Mouse (Mus musculus) embryonic facial prominence, embryonic 15.5 days (tissue): ENCODE data around the gene Fam114a1. TPM values are rescaled to one million over a fixed set of nuclear protein-coding genes. Genes with fewer than 3 reads are reported as not detected.

Experiments used
- ATAC-seq: fragments of 200-750 bp; cut with Nextera tagmentation; 2 replicates; pipeline ENCODE4 v1.8.0; 2017; ENCODE audit warnings: low read depth, moderate TSS enrichment; ENCODE audit not compliant: insufficient number of reproducible peaks, low FRiP score, low TSS enrichment
- H3K27ac ChIP-seq: fragments of 300-500 bp; sonication (generic); replicated peaks from 2 replicates; pipeline ENCODE4 v1.5.1; 2015; ENCODE audit warnings: mild to moderate bottlenecking, inconsistent platforms
- H3K27me3 ChIP-seq: fragments of 300-500 bp; sonication (generic); 2 replicates; pipeline ENCODE4 v1.6.1; 2015; ENCODE audit warnings: inconsistent platforms
- H3K36me3 ChIP-seq: fragments of 300-500 bp; sonication (generic); 2 replicates; pipeline ENCODE4 v1.6.1; 2015; ENCODE audit warnings: mild to moderate bottlenecking, inconsistent platforms
- H3K4me1 ChIP-seq: fragments of 300-500 bp; sonication (generic); 2 replicates; pipeline ENCODE4 v1.6.1; 2015; ENCODE audit warnings: inconsistent platforms
- H3K4me2 ChIP-seq: fragments of 300-500 bp; sonication (generic); replicated peaks from 2 replicates; pipeline ENCODE4 v1.6.1; 2015; ENCODE audit warnings: mild to moderate bottlenecking, inconsistent platforms
- H3K4me3 ChIP-seq: fragments of 300-500 bp; sonication (generic); replicated peaks from 2 replicates; pipeline ENCODE4 v1.5.1; 2015; ENCODE audit warnings: mild to moderate bottlenecking, inconsistent platforms
- H3K9ac ChIP-seq: fragments of 300-500 bp; sonication (generic); 2 replicates; pipeline ENCODE4 v1.6.1; 2015; ENCODE audit warnings: inconsistent platforms
- H3K9me3 ChIP-seq: fragments of 300-500 bp; sonication (generic); replicated peaks from 2 replicates; pipeline ENCODE4 v1.6.1; 2016; ENCODE audit warnings: inconsistent platforms
- WGBS: fragments of 180-500 bp; shearing (Covaris S2); methylation state at CpG from one replicate; pipeline ENCODE4 v1.1.7; 2015; 5-methylcytosine and 5-hydroxymethylcytosine counted together
- microRNA counts: library from miRNA; unstranded; fragments of <30 nt; microRNA quantifications from one replicate; lab custom pipeline; 2016
- microRNA-seq: library from miRNA; unstranded; fragments of <30 nt; microRNA quantifications from one replicate; pipeline ENCODE4, GENCODE M21; 2016; ENCODE audit warnings: borderline number of aligned reads
- polyA plus RNA-seq: library from polyadenylated mRNA; unstranded; fragments of >200 nt; fragmentation: Nextera tagmentation; extraction: Ambion mirVana; gene quantifications from 2 replicates; pipeline ENCODE4 v1.2.1, GENCODE M21; 2015

Gene Fam114a1
- polyA plus RNA-seq, 1 experiment from 2014 or later: 71.3 TPM

- 63% methylated on average over 6 of the region's 6 CpGs for WGBS
- H3K9ac ChIP-seq: no peak overlapping the region
- no peaks in the 10 kb centered on the region for H3K27me3 ChIP-seq
- no peaks in the 10 kb centered on the region for H3K36me3 ChIP-seq
- ATAC-seq: no peak
- peak overlapping the region; percentile 39; the same call in 1 of the 2 replicates for H3K27ac ChIP-seq
- no peak overlapping the region for H3K4me2 ChIP-seq
- H3K4me1 ChIP-seq: no peaks in the 10 kb centered on the region
- H3K4me3 ChIP-seq: no peak overlapping the region
- no peaks in the 10 kb centered on the region for H3K9me3 ChIP-seq
These were observed 116.7 kb downstream of the Fam114a1 start for GRCm38 (mm10) chr5:65086522-65086921.

- Histone ChIP-seq H3K4me3 (no peak overlapping the region), H3K36me3 (no peaks in the 10 kb centered on the region), H3K27me3 (no peaks in the 10 kb centered on the region), H3K9me3 (no peaks in the 10 kb centered on the region), H3K9ac (no peak overlapping the region), H3K27ac (no peak overlapping the region), H3K4me1 (no peaks in the 10 kb centered on the region), H3K4me2 (no peak overlapping the region)
- WGBS: 44% methylated on average over 3 of the region's 3 CpGs
- ATAC-seq: no peak
These were observed 119.8 kb downstream of the Fam114a1 start for GRCm38 (mm10) chr5:65089707-65090106.

GRCm38 (mm10) chr5:65091184-65091858 lies 121.5 kb downstream of the Fam114a1 start:
- 60% methylated on average over 11 of the region's 11 CpGs for WGBS
- H3K36me3 ChIP-seq: no peaks in the 10 kb centered on the region
- no peak overlapping the region for H3K4me2 ChIP-seq
- H3K27me3 ChIP-seq: no peaks in the 10 kb centered on the region
- no peaks in the 10 kb centered on the region for H3K4me1 ChIP-seq
- H3K27ac ChIP-seq: no peak overlapping the region
- no peaks in the 10 kb centered on the region for H3K9me3 ChIP-seq
- no peak overlapping the region for H3K9ac ChIP-seq
- no peak for ATAC-seq
- no peak overlapping the region for H3K4me3 ChIP-seq

MicroRNA genes within 50 kb of the gene (microRNA counts, 519-probe panel; counts per million panel counts)
- microRNA mmu-miR-574-3p (lab: Ali Mortazavi, UCI): 2,627 counts per million, percentile 61 among the panel's probes with 10 or more counts
- microRNA mmu-miR-574-5p (lab: Ali Mortazavi, UCI): 1,974 counts per million, percentile 38 among the panel's probes with 10 or more counts

Small RNA genes within 50 kb of the gene (microRNA-seq; reads per million reads assigned to microRNA genes)
- 148 reads per million, percentile 59 among the genes with 10 or more reads in this experiment for gene Mir574

Other genes starting within 250 kb of the Fam114a1 start
- gene Klf3, start 166.7 kb upstream of the Fam114a1 start, polyA plus RNA-seq: 92.0 and 94.2 TPM in 2 replicates
- gene Tlr1, start 36.5 kb upstream of the Fam114a1 start, polyA plus RNA-seq: 1.3 and 1.7 TPM in 2 replicates
- 1.1 and 1.5 TPM in 2 replicates for gene Tlr6, start 10.0 kb upstream of the Fam114a1 start, polyA plus RNA-seq
- gene Tmem156, start 122.1 kb downstream of the Fam114a1 start, polyA plus RNA-seq: 0.45 and 0.94 TPM in 2 replicates
- gene Klhl5, start 137.5 kb downstream of the Fam114a1 start, polyA plus RNA-seq: 20.2 and 22.6 TPM in 2 replicates
- 9.8 and 12.6 TPM in 2 replicates for gene Wdr19, start 229.6 kb downstream of the Fam114a1 start, polyA plus RNA-seq